Mouse (Mus musculus): Measurements from ENCODE around the gene Olfr768. TPM values are rescaled to one million over a fixed set of nuclear protein-coding genes. Genes with fewer than 3 reads are reported as not detected.
"Not testable (repeated sequence)": the region's sequence is repeated elsewhere in the genome, so short reads cannot be mapped to it uniquely, and the experiment has no call there.

Gene Olfr768
- total RNA-seq (2015; ENCODE audit: low replicate concordance) (not detected in 2 replicates), total RNA-seq (2017; ENCODE audit: low replicate concordance) (not detected in 2 replicates)

DNA sequence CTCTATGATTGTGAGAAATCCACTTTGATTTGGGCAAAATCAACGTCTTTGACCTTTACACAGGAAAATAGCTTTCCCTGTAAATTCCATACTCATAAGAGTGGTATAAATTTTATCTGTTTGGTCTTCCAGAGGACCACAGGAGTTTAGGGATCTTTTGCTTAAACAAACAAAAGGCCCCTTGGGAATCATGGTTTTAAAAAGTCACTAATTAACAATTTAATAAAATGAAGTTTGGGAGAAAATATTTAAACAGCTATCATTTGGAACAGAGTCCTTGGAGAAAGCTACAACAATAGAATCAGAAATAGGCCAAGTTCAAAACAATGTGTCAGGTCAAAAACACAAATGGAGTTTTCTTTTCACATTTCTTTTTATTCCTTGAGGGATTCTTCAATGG is at the start of gene Olfr768:
Olfr768 (minus strand) TSS at position 101 of the 400 bp plus-strand sequence.
- no peak for ATAC-seq (replicated peaks; ENCODE audit: low FRiP score, poor library complexity, severe bottlenecking)

DNA sequence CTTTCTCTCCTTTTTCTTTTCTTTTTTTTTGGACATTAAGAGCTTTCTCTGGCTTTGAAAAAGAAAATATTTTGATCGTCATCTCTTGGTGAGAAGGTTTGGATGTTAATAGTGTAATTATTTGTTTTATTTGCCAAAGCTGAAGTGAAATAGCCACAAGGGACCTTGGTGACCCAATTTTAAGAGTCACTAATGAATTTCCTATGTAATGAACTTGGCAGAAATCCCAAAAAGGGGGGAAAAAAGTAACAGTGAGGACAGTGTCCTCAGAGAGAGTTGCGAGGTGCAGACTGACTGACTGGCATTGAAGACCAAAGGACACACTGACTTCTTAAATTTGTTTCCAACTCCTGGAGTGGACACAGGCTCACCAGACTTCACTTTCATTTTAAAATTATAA is 39.7 kb upstream of the Olfr768 start, which contains the start of gene Olfr770:
Olfr770 (minus strand) TSS at position 101 of the 400 bp plus-strand sequence.
- no peak for ATAC-seq (replicated peaks; ENCODE audit: low FRiP score, poor library complexity, severe bottlenecking)

DNA sequence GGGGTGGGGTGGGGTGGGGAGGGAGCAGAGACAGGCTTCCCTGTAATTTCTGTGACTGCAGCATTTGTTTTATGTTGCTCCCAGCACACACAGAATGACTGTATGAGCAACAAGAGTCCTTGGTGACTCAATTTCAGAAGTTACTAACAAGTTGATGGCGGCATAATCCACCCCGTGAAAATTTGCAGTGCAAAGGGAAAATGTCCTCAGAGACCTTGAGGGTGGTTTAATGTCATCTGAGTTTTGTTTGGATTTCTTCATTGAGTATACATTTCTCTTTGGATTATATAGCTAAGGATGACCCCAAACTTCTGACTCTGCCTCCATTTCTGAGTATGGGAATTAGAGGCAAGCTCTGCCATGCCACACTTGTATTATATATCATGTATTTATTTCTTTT is 18.6 kb upstream of the Olfr768 start, which contains the start of gene Olfr769:
Olfr769 (minus strand) TSS at position 101 of the 400 bp plus-strand sequence.
- no peak for ATAC-seq (replicated peaks; ENCODE audit: low FRiP score, poor library complexity, severe bottlenecking)

DNA sequence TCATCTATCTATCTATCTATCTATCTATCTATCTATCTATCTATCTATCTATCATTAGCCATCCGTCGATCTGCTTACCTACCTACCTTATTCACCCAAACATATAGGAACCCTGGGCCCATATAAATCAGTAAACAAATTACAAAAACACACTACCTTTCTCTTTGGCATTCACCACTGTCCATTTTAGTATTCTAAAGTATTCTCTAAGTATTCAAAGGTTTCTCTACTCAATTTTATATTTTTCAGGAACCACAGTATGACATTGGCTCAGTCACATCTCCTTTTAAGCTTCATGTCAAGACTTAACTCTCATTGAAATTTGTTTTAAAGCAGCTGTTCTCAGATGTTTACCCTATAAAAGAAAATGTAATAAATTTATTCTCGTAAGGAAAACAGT is 16.0 kb upstream of the Olfr768 start:
- no peak for ATAC-seq (replicated peaks; ENCODE audit: low FRiP score, poor library complexity, severe bottlenecking)

DNA sequence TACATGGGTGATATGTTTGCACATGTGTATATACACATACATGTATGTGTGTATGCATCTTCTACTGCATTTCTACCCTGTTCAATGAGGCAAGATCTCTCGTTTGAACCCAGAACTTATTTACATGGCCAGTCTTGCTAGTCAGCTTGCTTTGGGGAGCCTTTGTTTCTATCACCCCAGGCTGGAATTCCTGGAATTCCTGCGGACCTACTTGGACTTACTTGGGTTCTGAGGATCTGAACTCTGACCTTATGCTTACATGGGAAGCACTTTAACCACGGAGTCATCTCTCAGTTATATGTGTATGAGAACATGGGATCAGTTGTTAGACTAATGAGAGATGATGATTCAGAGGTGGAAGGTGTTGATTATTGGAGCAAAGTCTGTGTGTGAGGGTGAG is 2.1 kb upstream of the Olfr768 start:
- ATAC-seq (replicated peaks; ENCODE audit: low FRiP score, poor library complexity, severe bottlenecking): no peak

DNA sequence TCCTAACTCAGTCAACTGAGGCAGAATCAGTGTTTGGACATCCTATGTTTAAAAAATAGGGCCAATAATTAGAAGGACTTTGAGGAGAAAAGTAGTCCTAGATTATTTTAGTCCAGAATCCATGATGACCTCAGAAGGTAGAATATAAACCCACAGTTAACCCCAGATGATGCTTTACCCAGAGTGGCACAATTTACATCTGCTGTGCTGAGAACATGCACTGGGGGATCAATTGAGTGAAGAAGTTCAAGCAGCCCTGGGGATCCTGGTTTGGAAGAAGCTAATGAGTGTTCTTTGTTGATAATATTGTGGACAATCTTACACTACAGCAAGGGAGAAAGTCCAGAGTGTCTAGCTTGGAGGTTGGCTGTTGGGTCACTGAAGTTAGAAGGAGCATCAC is 16.4 kb downstream of the Olfr768 start, which contains the start of gene Olfr767:
Olfr767 (minus strand) TSS at position 101 of the 400 bp plus-strand sequence.
- ATAC-seq (replicated peaks; ENCODE audit: low FRiP score, poor library complexity, severe bottlenecking): not testable (repeated sequence)

DNA sequence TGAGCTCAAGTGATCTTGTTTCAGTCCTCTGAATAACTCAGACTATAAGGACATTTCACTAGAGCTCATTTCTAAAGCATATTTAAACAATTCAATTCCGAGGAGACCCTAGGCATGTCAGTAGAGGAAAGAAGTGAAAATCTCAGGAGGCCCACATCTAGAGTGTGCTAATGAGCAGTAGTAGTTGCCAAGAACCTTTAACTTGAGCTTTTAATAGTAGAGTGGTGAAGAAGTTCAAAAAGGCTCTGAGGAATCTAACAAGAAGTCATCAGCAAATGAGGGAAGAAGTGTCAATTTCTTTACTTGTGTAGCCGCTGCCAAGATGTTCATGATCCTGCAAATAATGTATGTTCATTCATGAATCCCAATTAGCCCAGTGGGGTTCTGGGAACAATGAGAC is 30.3 kb downstream of the Olfr768 start, which contains the start of gene Olfr766-ps1:
Olfr766-ps1 (minus strand) TSS at position 101 of the 400 bp plus-strand sequence.
- ATAC-seq (replicated peaks; ENCODE audit: low FRiP score, poor library complexity, severe bottlenecking): no peak

DNA sequence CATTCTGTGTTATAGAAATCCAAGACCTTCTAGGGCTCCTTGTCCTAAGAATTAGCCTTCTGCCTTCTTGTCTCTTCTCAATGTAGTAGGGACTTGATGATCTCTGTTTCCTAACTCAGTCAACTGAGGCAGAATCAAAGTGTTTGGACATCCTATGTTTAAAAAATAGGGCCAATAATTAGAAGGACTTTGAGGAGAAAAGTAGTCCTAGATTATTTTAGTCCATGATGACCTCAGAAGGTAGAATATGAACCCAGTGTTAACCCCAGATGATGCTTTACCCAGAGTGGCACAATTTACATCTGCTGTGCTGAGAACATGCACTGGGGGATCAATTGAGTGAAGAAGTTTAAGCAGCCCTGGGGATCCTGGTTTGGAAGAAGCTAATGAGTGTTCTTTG is 49.3 kb downstream of the Olfr768 start, which contains the start of gene Olfr765:
Olfr765 (minus strand) TSS at position 101 of the 400 bp plus-strand sequence.
- ATAC-seq (replicated peaks; ENCODE audit: low FRiP score, poor library complexity, severe bottlenecking): not testable (repeated sequence)

Other genes with a start within 250 kb of the Olfr768 start
- not detected in 2 replicates for gene Gdf11, start 207.7 kb downstream of the Olfr768 start, total RNA-seq (2015; ENCODE audit: low replicate concordance)
- gene Gdf11, start 207.7 kb downstream of the Olfr768 start, total RNA-seq (2017; ENCODE audit: low replicate concordance): not detected in 2 replicates
- gene Cd63, start 198.4 kb downstream of the Olfr768 start, total RNA-seq (2015; ENCODE audit: low replicate concordance): 90.9 and 115 TPM in 2 replicates
- gene Cd63, start 198.4 kb downstream of the Olfr768 start, total RNA-seq (2017; ENCODE audit: low replicate concordance): 27.2 and 35.5 TPM in 2 replicates
- 5.0 TPM in 1 of 2 replicates, not detected in the other for gene Rdh5, start 176.5 kb downstream of the Olfr768 start, total RNA-seq (2015; ENCODE audit: low replicate concordance)
- 1.1 TPM in 1 of 2 replicates, not detected in the other for gene Rdh5, start 176.5 kb downstream of the Olfr768 start, total RNA-seq (2017; ENCODE audit: low replicate concordance)
- 25.4 and 37.0 TPM in 2 replicates for gene Bloc1s1, start 175.3 kb downstream of the Olfr768 start, total RNA-seq (2015; ENCODE audit: low replicate concordance)
- gene Bloc1s1, start 175.3 kb downstream of the Olfr768 start, total RNA-seq (2017; ENCODE audit: low replicate concordance): 22.7 and 24.7 TPM in 2 replicates
- gene Itga7, start 165.6 kb downstream of the Olfr768 start, total RNA-seq (2015; ENCODE audit: low replicate concordance): not detected in 2 replicates
- not detected in 2 replicates for gene Itga7, start 165.6 kb downstream of the Olfr768 start, total RNA-seq (2017; ENCODE audit: low replicate concordance)
- not detected in 2 replicates for gene Mettl7b, start 138.4 kb downstream of the Olfr768 start, total RNA-seq (2015; ENCODE audit: low replicate concordance)
- not detected in 2 replicates for gene Mettl7b, start 138.4 kb downstream of the Olfr768 start, total RNA-seq (2017; ENCODE audit: low replicate concordance)
- gene Olfr9, start 109.9 kb downstream of the Olfr768 start, total RNA-seq (2015; ENCODE audit: low replicate concordance): not detected in 2 replicates
- gene Olfr9, start 109.9 kb downstream of the Olfr768 start, total RNA-seq (2017; ENCODE audit: low replicate concordance): not detected in 2 replicates
- gene Olfr763, start 88.6 kb downstream of the Olfr768 start, total RNA-seq (2015; ENCODE audit: low replicate concordance): not detected in 2 replicates
- not detected in 2 replicates for gene Olfr763, start 88.6 kb downstream of the Olfr768 start, total RNA-seq (2017; ENCODE audit: low replicate concordance)
- gene Olfr764-ps1, start 59.5 kb downstream of the Olfr768 start, total RNA-seq (2015; ENCODE audit: low replicate concordance): not detected in 2 replicates
- not detected in 2 replicates for gene Olfr764-ps1, start 59.5 kb downstream of the Olfr768 start, total RNA-seq (2017; ENCODE audit: low replicate concordance)
- gene Olfr765, start 49.4 kb downstream of the Olfr768 start, total RNA-seq (2015; ENCODE audit: low replicate concordance): not detected in 2 replicates
- gene Olfr765, start 49.4 kb downstream of the Olfr768 start, total RNA-seq (2017; ENCODE audit: low replicate concordance): not detected in 2 replicates
- not detected in 2 replicates for gene Olfr766-ps1, start 30.4 kb downstream of the Olfr768 start, total RNA-seq (2015; ENCODE audit: low replicate concordance)
- not detected in 2 replicates for gene Olfr766-ps1, start 30.4 kb downstream of the Olfr768 start, total RNA-seq (2017; ENCODE audit: low replicate concordance)
- gene Olfr767, start 16.5 kb downstream of the Olfr768 start, total RNA-seq (2015; ENCODE audit: low replicate concordance): not detected in 2 replicates
- not detected in 2 replicates for gene Olfr767, start 16.5 kb downstream of the Olfr768 start, total RNA-seq (2017; ENCODE audit: low replicate concordance)
- not detected in 2 replicates for gene Olfr769, start 18.5 kb upstream of the Olfr768 start, total RNA-seq (2015; ENCODE audit: low replicate concordance)
- not detected in 2 replicates for gene Olfr769, start 18.5 kb upstream of the Olfr768 start, total RNA-seq (2017; ENCODE audit: low replicate concordance)
- not detected in 2 replicates for gene Olfr770, start 39.6 kb upstream of the Olfr768 start, total RNA-seq (2015; ENCODE audit: low replicate concordance)
- gene Olfr770, start 39.6 kb upstream of the Olfr768 start, total RNA-seq (2017; ENCODE audit: low replicate concordance): not detected in 2 replicates
- gene Olfr771, start 65.4 kb upstream of the Olfr768 start, total RNA-seq (2015; ENCODE audit: low replicate concordance): not detected in 2 replicates
- not detected in 2 replicates for gene Olfr771, start 65.4 kb upstream of the Olfr768 start, total RNA-seq (2017; ENCODE audit: low replicate concordance)
- gene Olfr772, start 78.5 kb upstream of the Olfr768 start, total RNA-seq (2015; ENCODE audit: low replicate concordance): not detected in 2 replicates
- gene Olfr772, start 78.5 kb upstream of the Olfr768 start, total RNA-seq (2017; ENCODE audit: low replicate concordance): not detected in 2 replicates
- not detected in 2 replicates for gene Olfr773, start 88.0 kb upstream of the Olfr768 start, total RNA-seq (2015; ENCODE audit: low replicate concordance)
- gene Olfr773, start 88.0 kb upstream of the Olfr768 start, total RNA-seq (2017; ENCODE audit: low replicate concordance): not detected in 2 replicates
- gene Olfr774, start 136.8 kb upstream of the Olfr768 start, total RNA-seq (2015; ENCODE audit: low replicate concordance): not detected in 2 replicates
- not detected in 2 replicates for gene Olfr774, start 136.8 kb upstream of the Olfr768 start, total RNA-seq (2017; ENCODE audit: low replicate concordance)
- not detected in 2 replicates for gene Olfr775, start 149.0 kb upstream of the Olfr768 start, total RNA-seq (2015; ENCODE audit: low replicate concordance)
- not detected in 2 replicates for gene Olfr775, start 149.0 kb upstream of the Olfr768 start, total RNA-seq (2017; ENCODE audit: low replicate concordance)
- gene Olfr776, start 159.8 kb upstream of the Olfr768 start, total RNA-seq (2015; ENCODE audit: low replicate concordance): not detected in 2 replicates
- not detected in 2 replicates for gene Olfr776, start 159.8 kb upstream of the Olfr768 start, total RNA-seq (2017; ENCODE audit: low replicate concordance)
- not detected in 2 replicates for gene Olfr777, start 172.1 kb upstream of the Olfr768 start, total RNA-seq (2015; ENCODE audit: low replicate concordance)
- 0.14 TPM in 1 of 2 replicates, not detected in the other for gene Olfr777, start 172.1 kb upstream of the Olfr768 start, total RNA-seq (2017; ENCODE audit: low replicate concordance)
- gene Olfr780, start 218.7 kb upstream of the Olfr768 start, total RNA-seq (2015; ENCODE audit: low replicate concordance): not detected in 2 replicates
- 0.42 TPM in 1 of 2 replicates, not detected in the other for gene Olfr780, start 218.7 kb upstream of the Olfr768 start, total RNA-seq (2017; ENCODE audit: low replicate concordance)
- gene Olfr781, start 229.5 kb upstream of the Olfr768 start, total RNA-seq (2015; ENCODE audit: low replicate concordance): not detected in 2 replicates
- gene Olfr781, start 229.5 kb upstream of the Olfr768 start, total RNA-seq (2017; ENCODE audit: low replicate concordance): not detected in 2 replicates
- gene Olfr782, start 249.5 kb upstream of the Olfr768 start, total RNA-seq (2015; ENCODE audit: low replicate concordance): not detected in 2 replicates
- gene Olfr782, start 249.5 kb upstream of the Olfr768 start, total RNA-seq (2017; ENCODE audit: low replicate concordance): not detected in 2 replicates